Mouse (Mus musculus): Measurements from ENCODE around the gene Cntn3.
"Not testable (repeated sequence)": the region's sequence is repeated elsewhere in the genome, so short reads cannot be mapped to it uniquely, and the experiment has no call there.

Gene Cntn3

DNA sequence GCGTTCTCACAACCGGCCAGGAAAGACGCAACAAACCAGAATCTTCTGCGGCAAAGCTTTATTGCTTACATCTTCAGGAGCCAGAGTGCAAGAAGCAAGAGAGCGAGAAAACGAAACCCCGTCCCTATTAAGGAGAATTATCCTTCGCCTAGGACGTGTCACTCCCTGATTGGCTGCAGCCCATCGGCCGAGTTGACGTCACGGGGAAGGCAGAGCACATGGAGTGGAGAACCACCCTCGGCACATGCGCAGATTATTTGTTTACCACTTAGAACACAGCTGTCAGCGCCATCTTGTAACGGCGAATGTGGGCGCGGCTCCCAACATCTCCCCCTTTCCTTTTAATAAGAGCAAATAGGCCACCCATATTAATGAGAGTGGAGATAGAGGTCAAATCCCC lies at the start of gene Cntn3:
Cntn3 (minus strand) TSS at position 101 of the 400 bp plus-strand sequence.
- not testable (repeated sequence) for DNase-seq (ENCODE audit: extremely low read depth, low read depth, low spot score)

DNA sequence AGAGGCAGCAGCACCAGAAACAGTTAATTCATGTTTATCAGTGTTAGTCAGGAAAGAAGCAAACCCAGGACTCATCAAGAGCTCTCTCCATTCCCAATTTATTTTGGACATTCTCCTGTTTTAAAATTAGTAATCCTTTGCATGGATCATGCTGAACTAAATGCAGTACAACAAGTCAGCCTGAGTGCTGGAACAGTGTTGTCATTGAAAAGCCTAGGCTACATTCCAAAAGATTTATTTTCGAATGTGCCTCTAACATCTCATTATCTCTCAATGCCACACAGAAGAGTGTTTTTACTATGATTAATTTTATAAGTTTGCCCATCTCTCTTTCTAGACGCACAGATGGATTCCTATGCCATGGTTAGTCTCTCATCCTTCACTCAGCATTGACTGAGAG lies 27.9 kb upstream of the Cntn3 start:
- no peak for DNase-seq (ENCODE audit: extremely low read depth, low read depth, low spot score)

DNA sequence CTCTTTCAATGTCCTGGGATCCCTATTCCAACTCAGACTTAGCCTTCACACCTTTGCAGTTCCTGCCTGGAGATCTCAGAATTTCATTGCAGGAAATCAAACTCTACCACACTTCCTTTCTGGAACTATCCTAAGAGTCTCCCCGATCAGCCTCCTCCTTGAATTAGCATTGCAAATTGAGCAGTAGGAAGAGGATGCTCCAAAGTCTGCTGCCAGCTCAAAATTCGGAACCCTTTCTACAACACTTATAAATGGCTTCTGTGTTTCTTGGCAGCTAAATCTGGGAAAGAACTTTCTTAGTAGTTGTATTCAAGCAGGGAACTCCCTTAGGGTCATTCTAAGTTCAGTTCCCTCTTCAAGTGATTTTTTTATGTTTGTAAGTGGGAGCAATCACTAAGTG lies 24.9 kb upstream of the Cntn3 start:
- no peak for DNase-seq (ENCODE audit: extremely low read depth, low read depth, low spot score)

DNA sequence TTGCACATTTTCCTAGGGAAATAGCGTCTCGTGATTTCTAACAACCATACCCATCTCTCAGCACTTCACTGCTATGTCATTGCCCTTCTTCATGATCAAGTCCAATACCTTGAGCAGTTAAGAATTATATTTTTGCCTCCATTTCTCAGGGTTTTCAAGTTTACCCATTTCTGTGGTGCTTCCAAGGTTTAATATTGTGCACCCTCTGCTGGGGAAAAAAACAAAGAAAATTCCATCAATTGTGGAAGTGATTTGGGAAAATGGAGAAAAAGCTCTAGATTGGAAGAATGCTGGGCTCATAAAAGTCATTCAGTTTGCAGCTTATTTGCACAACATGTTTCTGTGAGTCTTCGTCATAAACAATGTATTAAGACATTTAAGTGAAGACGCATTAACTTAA lies 17.2 kb upstream of the Cntn3 start:
- no peak for DNase-seq (ENCODE audit: extremely low read depth, low read depth, low spot score)

DNA sequence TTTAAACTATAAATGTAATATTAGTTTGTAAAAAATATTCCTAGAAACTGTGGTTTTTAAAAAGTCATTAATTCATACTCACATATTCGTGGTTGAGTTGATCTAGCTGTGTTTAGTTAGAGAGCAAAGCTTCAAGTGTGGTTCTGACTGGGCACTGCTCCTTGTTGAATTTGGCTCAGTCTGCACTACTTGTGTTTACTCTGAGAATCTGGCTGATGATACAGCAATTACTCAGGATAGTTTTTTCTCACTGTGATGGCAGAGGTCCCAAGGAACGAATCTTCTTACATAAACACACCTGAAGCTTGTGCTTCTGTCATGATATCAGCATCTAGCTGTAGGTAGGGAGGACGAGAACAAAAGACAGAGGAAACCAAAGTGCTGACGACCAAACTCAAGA lies 16.4 kb upstream of the Cntn3 start:
- DNase-seq (ENCODE audit: extremely low read depth, low read depth, low spot score), result no peak

DNA sequence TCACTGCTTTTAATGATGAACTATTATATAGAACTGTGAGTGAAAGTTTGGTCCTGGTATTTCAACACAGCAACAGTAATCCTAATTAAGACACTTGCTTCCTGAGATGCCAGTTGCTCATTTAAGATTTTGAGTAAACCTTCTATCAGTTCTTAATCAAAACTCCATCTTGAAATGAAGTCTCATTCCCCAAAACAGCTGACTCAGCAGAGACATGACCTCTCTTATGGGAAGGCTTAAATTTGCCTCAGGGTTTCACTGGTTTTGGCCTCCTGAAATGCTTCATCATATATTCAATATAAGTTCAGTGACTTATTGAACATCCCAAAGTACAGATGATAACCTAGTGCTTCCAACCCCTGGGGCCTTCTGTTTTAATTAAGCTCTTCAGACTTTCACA lies 13.2 kb upstream of the Cntn3 start:
- DNase-seq (ENCODE audit: extremely low read depth, low read depth, low spot score), result no peak

DNA sequence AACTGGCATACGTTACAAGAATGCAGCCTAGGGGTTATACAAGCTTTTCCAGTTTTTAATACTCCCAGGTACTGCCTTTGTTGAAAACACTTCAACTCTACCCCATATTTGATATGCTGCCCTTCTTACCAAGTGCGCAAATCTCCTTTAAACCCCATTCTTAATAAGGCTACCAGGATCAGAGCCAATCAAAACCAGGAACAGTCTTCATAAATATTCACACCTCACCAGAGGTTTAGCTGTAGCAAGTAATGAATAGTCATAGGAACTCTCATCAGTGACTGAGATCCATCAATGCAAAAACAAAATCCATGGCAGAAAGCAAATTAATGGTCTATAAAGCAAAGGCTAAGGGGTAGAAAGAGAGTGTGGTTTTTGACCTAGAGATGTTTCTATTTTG lies 10.7 kb upstream of the Cntn3 start:
- no peak for DNase-seq (ENCODE audit: extremely low read depth, low read depth, low spot score)

DNA sequence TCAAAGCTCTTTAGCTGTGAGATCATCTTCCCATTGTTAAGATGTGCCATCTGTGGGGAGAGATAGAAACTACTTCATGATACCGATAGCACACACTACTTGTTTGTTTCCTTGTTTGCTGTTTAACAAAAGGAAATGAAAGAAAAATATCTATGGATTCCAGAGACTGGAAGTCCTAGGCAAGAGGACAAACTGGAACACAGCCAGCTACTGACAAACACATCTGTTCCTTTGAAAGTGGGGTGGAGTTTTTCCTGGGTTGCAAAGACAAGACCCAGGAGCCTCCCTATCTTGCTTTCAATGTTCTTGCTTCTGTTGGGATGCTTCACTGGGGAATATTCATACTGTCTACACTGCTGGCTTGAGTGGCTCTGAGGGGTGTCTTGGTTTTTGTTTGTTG lies 5.4 kb downstream of the Cntn3 start:
- DNase-seq (ENCODE audit: extremely low read depth, low read depth, low spot score), result no peak

DNA sequence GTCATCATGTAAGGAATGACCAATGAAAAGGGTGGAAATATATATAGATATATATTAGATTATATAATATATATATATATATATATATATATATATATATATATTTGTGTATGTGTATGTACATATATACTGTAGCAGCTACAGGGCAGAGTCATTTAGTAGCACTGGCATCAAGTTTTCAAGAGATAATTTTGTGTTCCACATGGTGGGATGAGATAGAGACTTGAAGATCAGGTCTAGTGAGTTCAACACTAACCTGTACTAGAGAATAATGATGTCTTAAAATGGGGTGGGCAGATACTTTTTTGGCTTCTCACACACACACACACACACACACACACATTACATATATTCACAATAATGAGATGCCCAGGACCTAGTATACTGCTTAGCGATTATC lies 7.7 kb downstream of the Cntn3 start:
- no peak for DNase-seq (ENCODE audit: extremely low read depth, low read depth, low spot score)

DNA sequence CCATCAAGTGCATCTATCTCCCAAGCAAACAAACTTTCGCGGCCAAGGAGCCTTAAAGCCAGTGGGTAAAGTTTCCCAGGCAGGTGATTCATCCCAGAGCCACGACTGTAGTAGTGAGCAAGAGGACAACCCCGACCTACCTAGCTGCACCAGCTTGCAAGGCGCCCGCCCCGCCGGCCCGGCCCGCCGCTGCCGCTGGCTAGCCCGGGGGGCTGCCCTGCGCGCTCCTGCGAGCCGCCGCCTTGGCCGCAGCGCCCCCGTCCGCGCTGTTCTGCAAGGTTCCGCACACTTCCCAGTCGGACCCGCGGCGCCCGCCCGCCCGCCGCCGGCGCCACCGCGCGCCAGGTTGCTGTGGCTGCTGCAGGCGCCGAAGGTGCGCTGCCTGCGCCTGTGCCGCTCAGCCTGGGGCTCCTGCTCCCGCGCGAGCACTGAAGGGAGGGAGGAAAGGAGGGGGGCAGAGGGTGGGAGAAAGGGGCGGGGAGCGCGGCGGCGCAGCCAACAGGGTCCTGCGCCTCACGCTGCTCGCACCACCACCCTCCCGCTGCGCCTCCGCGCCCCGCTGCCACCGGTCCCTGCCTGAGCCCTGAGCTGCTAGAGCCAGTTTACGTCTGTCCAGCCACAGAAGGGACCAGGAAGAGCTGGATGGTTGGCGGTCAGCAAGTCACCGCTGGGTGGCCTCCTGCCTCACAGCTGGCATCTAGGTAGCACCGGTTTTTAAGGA lies 8.7 kb downstream of the Cntn3 start:
- DNase-seq (ENCODE audit: extremely low read depth, low read depth, low spot score), result no peak

DNA sequence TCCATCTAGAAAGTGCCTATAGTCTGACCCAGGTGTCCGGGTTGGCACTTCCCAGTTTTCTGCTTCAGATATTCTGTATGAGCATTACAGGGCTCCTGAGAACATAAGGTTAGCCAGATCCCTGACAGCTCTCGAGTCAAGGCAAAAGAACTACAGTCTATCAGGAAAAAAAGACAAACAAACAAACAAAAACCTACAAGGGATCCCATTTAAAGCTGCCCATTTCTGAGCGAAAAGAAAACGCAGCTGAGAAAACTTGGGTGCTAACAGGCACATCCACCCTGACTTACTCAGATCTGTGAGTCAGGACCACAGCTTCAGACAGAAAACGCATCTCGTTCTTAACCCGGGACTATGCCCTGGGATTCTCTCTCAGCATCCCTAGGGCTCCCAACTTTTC lies 9.5 kb downstream of the Cntn3 start:
- DNase-seq (ENCODE audit: extremely low read depth, low read depth, low spot score), result no peak

DNA sequence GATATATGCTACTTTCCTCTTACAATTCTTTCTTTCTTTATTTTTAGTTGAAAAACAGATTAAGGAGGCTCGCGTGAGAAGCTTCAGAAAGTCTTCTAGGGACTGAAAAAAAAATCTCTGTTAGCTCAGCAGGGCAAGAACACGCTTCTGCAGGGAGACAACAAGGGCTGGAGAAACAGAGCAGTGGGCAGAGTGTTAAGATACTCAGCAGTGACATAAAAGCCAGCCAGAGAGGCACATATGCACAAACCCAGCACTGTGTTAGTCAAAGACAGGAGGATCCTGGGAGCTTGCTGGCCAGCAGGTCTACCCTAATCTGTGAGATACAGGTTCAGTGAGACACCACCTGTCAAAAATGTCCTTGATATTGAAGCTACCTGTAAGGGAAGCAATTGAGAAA lies 15.4 kb downstream of the Cntn3 start:
- DNase-seq (ENCODE audit: extremely low read depth, low read depth, low spot score), result no peak

DNA sequence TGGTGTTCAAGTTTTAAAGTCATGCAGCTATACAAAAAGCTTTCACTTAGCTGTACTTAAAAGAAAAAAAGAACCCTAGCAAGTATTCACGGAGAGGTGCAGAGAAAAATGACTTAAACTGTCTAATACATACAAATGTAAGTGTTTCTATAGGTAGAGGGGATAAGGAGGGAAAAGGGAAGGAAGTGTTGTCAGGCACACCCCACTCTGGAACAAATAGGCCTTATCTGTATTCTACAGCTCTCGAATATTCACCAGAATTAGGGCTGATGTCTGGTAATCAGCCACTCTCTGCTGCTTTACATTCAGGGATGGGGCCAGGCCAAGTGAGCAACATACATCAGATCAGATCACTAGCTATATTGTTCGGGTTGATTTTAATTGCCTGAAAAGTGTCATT lies 16.4 kb downstream of the Cntn3 start:
- DNase-seq (ENCODE audit: extremely low read depth, low read depth, low spot score), result no peak

DNA sequence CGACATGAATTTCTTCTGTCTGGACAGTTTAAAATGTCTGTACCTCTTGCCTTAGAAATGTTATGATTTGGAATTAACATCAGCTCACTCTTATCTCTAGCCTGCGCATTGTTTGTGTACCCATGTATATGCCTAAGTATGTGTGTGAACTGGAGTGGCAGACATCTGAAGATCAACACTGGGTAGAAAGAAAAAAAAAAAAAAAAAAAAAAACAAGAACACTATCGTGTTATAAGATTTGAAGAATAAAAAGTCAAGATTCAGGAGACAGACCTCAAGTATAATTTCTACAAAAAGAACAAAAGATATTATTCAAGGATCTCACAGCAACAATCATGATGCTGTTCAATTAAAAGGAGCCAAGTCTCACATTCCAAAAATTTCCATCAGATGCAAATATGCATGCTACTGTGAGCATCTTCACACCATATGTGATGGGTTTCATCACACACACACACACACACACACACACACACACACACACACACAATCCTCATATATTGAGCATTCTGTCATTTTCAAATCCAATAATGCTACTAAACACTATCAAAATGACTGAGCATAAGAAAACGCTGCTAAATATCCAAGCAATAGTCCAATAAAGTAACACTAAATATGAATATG lies 17.0 kb downstream of the Cntn3 start:
- no peak for DNase-seq (ENCODE audit: extremely low read depth, low read depth, low spot score)

DNA sequence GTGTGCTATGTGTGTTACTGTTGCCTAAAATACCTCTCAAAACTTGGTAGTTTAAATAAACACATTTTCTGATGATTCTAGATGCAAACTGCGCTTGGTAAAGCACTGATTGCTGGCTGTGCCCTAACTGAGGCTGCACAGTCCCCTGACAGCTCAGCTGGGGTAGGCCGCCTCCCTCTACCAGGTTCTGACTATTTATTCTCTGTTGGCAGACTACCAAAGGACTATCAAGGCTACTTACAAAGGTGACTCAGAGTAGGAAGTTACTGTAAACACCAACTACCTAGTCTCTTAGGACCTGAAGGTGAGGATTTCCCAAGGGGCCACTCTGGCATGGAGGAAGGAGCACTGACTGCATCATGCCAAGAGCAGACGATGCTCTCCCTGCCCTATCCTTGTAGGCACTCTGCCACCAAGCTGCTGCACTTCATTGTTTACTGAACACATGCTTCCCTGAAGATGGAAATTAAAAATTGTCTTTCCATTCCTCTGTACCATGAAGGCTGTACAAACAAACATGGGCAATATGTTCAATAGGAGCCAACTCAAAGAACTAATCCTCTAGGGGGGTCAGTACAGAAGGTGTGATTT lies 17.7 kb downstream of the Cntn3 start:
- DNase-seq (ENCODE audit: extremely low read depth, low read depth, low spot score), result no peak

DNA sequence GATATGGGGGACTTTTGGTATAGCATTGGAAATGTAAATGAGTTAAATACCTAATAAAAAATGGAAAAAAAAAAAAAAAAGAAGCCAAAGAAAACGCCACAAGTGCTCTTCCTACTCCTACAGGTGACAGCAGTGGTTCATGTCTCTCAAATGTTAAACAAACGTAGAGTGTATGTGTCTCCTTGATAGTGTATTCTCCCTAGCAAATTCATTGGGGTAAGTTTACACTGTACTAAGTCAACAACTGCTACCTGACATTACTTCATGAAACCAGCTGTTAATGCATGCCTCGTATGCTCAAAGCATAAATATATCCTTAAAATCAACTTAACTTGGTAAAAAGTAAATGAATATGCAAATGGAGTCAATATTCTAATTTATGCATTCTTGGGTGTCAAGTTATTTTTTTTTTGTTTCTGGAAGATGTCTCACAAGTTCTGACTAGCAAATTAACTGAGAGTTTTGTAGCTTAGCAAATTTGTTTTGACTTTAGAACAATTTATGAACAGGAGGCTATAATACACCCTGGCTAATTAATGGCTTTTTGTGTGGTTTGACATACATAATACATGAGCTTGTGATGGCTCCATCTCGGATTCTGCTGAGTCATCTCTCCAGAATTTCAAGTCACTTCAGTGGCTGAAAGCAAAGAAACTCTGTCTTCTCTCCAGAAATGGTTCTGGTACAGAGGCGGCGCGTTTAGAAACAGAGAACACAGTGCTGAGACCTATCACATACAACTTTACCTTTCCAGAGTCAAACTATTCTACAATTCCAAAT lies 31.1 kb downstream of the Cntn3 start:
- no peak for DNase-seq (ENCODE audit: extremely low read depth, low read depth, low spot score)

DNA sequence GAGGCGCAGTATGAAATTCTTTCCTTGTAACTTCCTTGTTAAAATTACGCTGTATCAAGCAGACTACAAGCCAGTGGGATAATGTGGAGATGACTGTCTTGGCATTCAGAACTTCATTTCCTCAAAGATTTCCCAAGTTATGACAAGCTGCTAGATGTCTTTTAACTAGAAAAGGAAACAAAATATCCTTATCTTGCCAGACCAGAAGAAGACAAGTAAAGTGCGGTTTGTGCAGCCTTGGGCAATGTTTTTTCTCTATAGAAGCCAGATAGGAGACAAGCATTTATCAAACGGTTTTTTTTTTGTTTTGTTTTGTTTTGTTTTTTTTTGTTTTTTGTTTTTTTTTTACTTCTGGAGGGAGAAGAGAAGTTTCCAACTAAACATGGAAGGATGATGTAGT lies 37.3 kb downstream of the Cntn3 start:
- no peak for DNase-seq (ENCODE audit: extremely low read depth, low read depth, low spot score)

DNA sequence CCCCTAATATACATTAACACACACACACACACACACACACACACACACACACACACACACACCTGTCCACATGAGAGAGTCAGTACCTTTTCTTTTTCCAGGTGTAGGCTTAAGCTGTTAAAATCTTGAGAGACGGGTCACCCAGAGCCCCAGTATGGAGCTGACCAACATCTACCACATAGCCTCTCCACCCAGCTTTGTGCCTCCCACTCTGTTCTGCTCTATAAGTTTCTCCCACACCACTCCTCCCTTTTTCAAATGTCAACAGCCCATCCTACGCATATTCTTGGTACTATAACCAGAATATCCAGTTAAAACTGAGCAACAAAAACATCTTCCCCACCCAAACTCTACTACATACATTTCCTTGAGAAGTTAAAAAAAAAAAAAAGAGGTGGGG lies 49.9 kb downstream of the Cntn3 start:
- no peak for DNase-seq (ENCODE audit: extremely low read depth, low read depth, low spot score)

DNA sequence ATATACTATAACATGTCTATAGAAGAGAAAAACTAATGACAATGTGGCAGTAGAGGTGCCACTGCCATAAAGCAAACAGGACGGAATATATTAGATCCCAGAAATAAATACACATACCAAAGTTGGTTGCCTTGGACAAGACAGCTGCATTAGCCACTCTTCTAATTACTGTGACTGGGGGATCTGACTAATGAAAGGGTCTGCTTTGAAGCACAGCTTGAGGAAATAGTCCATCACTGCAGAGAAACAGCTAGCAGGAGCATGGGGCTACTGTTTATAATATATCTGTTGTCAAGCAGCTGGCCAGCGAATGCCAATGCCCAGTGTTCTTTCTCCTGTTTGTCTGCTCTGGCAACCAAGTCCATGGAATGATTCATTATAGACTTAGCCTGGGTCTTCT lies 51.9 kb downstream of the Cntn3 start:
- no peak for DNase-seq (ENCODE audit: extremely low read depth, low read depth, low spot score)

DNA sequence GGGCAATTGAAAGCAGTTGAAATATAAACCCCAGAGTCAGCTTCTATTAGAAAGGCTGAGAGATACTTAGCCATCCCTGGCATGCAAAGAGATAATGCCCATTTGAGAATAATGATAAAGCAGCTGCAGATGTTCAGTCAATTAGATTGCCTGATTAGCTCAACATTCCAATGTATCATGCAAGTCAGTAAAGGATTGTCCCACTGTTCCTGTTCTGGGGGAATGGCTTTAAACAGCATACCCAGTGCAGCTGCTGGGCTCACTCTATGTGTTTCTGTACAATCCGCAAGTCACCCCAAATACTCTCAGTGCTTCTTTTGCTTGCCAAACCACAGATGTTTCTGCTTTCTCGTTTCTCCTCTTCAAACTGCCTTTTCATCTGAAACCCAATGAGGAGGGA lies 57.7 kb downstream of the Cntn3 start:
- no peak for DNase-seq (ENCODE audit: extremely low read depth, low read depth, low spot score)

DNA sequence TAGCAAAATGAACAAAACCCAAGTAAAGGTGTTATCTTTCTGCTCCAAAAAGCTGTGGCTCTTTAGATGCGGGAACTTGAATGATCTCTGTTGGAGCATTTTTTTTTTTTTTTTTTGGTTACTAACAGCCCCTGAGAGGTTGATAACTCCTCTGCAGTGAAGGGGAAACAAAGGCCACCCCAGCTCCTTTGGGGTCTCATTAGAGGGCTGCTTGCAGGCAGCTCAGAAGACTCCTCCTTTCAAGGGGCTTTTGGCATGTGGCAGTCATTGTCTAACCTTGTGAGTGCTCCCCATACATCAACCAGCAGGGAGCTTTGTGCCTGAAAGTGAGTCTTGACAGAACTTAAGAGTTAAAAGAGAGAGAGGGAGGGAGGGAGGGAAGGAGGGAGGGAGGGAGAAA lies 60.8 kb downstream of the Cntn3 start:
- DNase-seq (ENCODE audit: extremely low read depth, low read depth, low spot score), result no peak

DNA sequence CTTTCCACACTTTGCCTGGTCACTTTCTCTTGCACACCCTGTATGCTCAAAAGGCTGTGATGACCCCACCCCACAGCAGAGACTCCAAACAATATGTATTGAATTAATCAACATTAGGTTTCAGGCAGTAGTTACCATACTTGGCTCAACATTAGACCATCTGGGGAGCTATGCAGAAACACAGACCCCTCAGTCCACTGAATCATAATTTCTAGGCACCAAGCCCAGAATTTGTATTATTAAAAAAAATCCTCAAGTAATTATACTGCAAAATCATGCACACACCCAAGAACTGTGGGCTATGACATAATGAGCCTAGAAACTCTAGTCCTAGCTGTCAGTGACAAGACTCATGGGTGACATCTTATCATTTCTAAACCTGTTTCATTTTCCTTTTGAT lies 87.4 kb downstream of the Cntn3 start:
- DNase-seq (ENCODE audit: extremely low read depth, low read depth, low spot score), result no peak

All from fat pad, adult 2 months (tissue).